Mouse (Mus musculus) intestine, embryonic 15.5 days (tissue): Measurements from ENCODE around the gene Fuca2. TPM values are rescaled to one million over a fixed set of nuclear protein-coding genes. Genes with fewer than 3 reads are reported as not detected.
"Not testable (repeated sequence)": the region's sequence is repeated elsewhere in the genome, so short reads cannot be mapped to it uniquely, and the experiment has no call there.

ENCODE experiments used
- ATAC-seq: fragments of 200-750 bp; cut with Nextera tagmentation; 2 replicates; pipeline ENCODE4 v1.8.0; 2017; ENCODE audit warnings: moderate TSS enrichment, moderate library complexity
- H3K27ac ChIP-seq: fragments of 300-500 bp; sonication (generic); 2 replicates; pipeline ENCODE4 v1.5.1; 2015; ENCODE audit warnings: mild to moderate bottlenecking, inconsistent platforms
- H3K27me3 ChIP-seq: fragments of 300-500 bp; sonication (generic); replicated peaks from 2 replicates; pipeline ENCODE4 v1.6.1; 2015; ENCODE audit warnings: inconsistent platforms
- H3K36me3 ChIP-seq: fragments of 300-500 bp; sonication (generic); 2 replicates; pipeline ENCODE4 v1.6.1; 2015; ENCODE audit warnings: inconsistent platforms
- H3K4me1 ChIP-seq: fragments of 300-500 bp; sonication (generic); replicated peaks from 2 replicates; pipeline ENCODE4 v1.6.1; 2015; ENCODE audit warnings: inconsistent platforms
- H3K4me2 ChIP-seq: fragments of 300-500 bp; sonication (generic); replicated peaks from 2 replicates; pipeline ENCODE4 v1.6.1; 2015; ENCODE audit warnings: mild to moderate bottlenecking, inconsistent platforms
- H3K4me3 ChIP-seq: fragments of 300-500 bp; sonication (generic); replicated peaks from 2 replicates; pipeline ENCODE4 v1.5.1; 2015; ENCODE audit warnings: inconsistent platforms
- H3K9ac ChIP-seq: fragments of 300-500 bp; sonication (generic); 2 replicates; pipeline ENCODE4 v1.6.1; 2015; ENCODE audit warnings: inconsistent platforms
- H3K9me3 ChIP-seq: fragments of 300-500 bp; sonication (generic); 2 replicates; pipeline ENCODE4 v1.6.1; 2016; ENCODE audit warnings: inconsistent platforms
- WGBS: fragments of 180-500 bp; shearing (Covaris S2); methylation state at CpG from one replicate; pipeline ENCODE4 v1.1.7; 2015; 5-methylcytosine and 5-hydroxymethylcytosine counted together
- polyA plus RNA-seq: library from polyadenylated mRNA; unstranded; fragments of >200 nt; fragmentation: Nextera tagmentation; extraction: Ambion mirVana; gene quantifications from 2 replicates; pipeline ENCODE4 v1.2.1, GENCODE M21; 2015

Fuca2 gene
- polyA plus RNA-seq, result 134 and 140 TPM in 2 replicates

DNA sequence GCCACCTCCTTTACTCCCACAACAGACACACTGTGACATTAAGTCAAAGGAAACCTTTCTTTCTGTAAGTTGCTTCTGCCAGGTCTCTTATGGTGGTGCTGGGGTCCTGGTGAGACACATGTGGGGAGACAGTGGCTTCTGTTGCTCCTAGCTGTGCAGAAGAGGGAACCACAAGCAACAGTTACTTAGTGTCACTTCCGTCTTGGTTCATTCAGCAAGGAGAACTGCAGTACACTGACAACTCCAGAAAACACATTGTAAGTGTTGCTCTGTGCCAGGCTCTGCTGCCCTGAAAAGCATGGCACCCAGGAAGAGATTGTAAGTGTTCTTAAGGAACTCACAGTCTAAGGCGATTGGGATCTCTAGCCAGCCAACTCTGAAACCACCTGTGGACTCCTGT lies at the start of gene Fuca2:
Gene Fuca2 (plus strand): TSS at position 210 of the 400 bp plus-strand sequence.
- Histone ChIP-seq H3K27me3 (no peaks in the 10 kb centered on the region), H3K27ac (no peak within 1 kb of the TSS), H3K36me3 (no peaks in the 10 kb centered on the region), H3K9ac (no peak within 1 kb of the TSS), H3K4me2 (peak within 1 kb of the TSS; percentile 85; the same call in 1 of the 2 replicates), H3K4me3 (no peak within 1 kb of the TSS), H3K4me1 (no peaks in the 10 kb centered on the region; the same call in none of the 2 replicates), H3K9me3 (no peaks in the 10 kb centered on the region)
- ATAC-seq, result no peak
- WGBS, result 79% methylated on average over 2 of the region's 2 CpGs

DNA sequence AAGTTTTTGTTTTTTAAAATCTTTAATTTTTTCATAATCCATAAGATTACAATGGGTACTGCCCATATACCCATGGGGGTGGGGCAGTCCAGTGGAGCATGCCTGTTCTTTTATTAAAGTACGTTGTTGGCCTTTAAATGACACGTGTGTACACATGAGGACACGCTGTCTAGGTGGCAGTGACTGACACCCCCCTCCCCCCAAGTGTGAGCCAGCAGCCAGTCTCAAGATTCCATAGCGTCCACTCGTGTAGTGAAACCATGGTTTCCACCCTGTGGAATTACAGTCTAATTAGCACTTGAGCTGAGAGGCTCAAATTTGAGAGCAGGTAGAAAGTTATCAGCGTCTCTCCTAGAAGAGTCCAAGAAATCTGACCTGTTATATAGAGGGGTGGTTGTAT lies 47.7 kb upstream of the Fuca2 start:
- WGBS, result 80% methylated on average over 6 of the region's 6 CpGs
- no peaks in the 10 kb centered on the region for H3K27me3 ChIP-seq
- ATAC-seq, result no peak

DNA sequence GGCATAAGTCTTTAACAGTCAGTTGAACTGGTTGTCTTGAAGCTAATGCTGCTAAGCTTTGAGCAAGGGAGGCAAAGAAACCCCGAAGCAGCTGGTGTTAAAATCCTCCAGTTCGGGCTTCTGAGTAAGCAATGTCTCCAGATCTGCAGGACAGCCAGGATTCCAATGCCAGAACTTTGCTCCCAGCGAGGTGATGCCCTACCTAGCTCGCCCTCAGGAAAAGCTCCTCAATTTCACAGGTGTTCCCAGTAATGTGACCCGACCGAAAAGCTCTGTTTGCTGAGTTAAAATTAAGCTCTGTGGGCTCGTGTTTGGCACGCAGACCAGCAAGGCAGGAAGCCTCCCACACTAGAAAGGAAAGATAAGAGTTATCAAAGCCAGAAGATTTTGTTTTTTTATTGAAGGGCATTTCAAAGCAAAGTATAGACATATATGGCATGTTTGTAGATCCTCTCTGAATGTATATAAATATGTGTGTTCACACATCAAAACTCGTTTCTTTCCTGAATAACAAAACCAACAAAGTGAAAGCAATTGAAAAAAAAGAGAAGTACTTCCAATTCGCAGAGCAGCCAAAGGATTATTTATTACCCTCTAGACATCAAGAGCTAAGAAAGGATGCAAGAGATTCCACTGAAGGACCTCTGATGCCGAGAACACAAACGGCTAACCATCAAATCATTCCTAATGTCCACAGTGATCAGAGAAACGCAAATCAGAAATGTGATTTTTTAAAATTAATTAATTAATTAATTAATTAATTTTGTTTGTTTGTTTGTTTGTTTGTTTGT lies 45.9 kb upstream of the Fuca2 start:
- Histone ChIP-seq H3K4me3 (no peak overlapping the region), H3K4me1 (peaks cover 2% of the 10 kb centered on the region; the same call in 1 of the 2 replicates), H3K4me2 (no peak overlapping the region), H3K9me3 (no peaks in the 10 kb centered on the region), H3K27me3 (no peaks in the 10 kb centered on the region), H3K9ac (no peak overlapping the region), H3K36me3 (no peaks in the 10 kb centered on the region), H3K27ac (no peak overlapping the region)
- no peak for ATAC-seq
- 51% methylated on average over 13 of the region's 13 CpGs for WGBS

More for the DNA sequence above, 47.7 kb upstream of the Fuca2 start:
- Histone ChIP-seq H3K27ac (no peak overlapping the region), H3K4me1 (peaks cover 10% of the 10 kb centered on the region), H3K9me3 (no peaks in the 10 kb centered on the region), H3K9ac (no peak overlapping the region), H3K4me2 (no peak overlapping the region), H3K36me3 (no peaks in the 10 kb centered on the region), H3K4me3 (no peak overlapping the region)

DNA sequence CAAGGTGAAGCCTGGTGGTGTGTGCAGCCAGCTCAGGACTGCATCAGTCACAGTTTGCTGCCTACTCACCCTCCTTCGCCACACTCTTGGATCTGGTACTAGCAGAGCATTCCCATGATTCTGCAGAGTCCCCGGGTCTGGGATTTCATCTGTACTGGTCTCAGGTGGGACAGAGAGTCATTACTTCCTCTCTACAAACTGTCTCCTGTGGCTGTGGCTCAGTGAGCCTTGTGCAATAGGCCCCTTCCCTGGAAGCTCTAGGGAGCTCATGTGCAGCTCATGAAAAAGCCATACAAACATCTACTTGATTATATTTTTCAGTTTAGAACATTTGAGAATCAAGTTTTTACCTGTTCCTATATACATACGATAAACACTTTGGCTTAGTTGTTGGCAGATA lies 35.0 kb upstream of the Fuca2 start:
- not testable (repeated sequence) for H3K4me1 ChIP-seq, ATAC-seq, H3K36me3 ChIP-seq, H3K9me3 ChIP-seq, H3K9ac ChIP-seq, H3K27me3 ChIP-seq, H3K4me3 ChIP-seq, H3K4me2 ChIP-seq, H3K27ac ChIP-seq
- 85% methylated on average over 3 of the region's 3 CpGs for WGBS

DNA sequence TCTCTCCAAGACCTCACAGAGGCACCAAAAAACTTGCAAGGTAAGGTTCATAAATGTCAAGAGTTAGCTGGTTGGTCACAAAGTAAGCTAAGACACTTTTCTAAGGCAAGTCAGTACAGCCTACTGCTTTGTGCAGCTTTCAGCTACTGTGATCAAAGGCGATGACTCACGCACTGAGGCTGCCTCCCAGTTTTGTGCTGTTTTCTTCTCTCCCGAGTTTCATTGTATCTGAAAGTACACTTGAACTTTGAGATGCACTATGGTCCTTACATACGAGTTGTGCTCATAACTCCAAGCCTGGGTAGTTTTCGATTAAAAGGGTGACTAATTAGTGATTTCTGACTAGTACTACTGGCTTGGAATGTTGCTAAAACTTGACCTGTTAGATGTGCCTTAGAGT lies 32.4 kb upstream of the Fuca2 start:
- Histone ChIP-seq H3K27me3 (no peaks in the 10 kb centered on the region), H3K4me2 (no peak overlapping the region), H3K36me3 (no peaks in the 10 kb centered on the region), H3K9me3 (no peaks in the 10 kb centered on the region), H3K27ac (no peak overlapping the region), H3K9ac (no peak overlapping the region), H3K4me3 (no peak overlapping the region), H3K4me1 (no peaks in the 10 kb centered on the region)
- WGBS, result 57% methylated on average over 5 of the region's 5 CpGs
- peak; percentile 84 for ATAC-seq

DNA sequence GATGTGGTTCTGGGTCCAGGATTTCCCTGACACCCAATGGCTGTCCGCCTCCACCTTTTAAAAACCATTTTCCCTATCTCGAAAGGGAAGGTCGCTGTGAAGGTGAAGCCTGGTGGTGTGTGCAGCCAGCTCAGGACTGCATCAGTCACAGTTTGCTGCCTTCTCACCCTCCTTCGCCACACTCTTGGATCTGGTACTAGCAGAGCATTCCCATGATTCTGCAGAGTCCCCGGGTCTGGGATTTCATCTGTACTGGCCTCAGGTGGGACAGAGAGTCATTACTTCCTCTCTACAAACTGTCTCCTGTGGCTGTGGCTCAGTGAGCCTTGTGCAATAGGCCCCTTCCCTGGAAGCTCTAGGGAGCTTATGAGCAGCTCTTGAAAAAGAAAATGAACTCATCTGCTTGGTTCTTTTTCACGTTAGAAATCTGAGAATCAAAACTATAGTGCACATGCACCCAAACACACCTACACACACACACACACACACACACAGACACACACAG lies 31.3 kb upstream of the Fuca2 start:
- not testable (repeated sequence) for H3K9ac ChIP-seq, H3K9me3 ChIP-seq, H3K27ac ChIP-seq, H3K27me3 ChIP-seq, H3K36me3 ChIP-seq, H3K4me2 ChIP-seq, H3K4me3 ChIP-seq, ATAC-seq, H3K4me1 ChIP-seq
- WGBS, result 74% methylated on average over 6 of the region's 6 CpGs

DNA sequence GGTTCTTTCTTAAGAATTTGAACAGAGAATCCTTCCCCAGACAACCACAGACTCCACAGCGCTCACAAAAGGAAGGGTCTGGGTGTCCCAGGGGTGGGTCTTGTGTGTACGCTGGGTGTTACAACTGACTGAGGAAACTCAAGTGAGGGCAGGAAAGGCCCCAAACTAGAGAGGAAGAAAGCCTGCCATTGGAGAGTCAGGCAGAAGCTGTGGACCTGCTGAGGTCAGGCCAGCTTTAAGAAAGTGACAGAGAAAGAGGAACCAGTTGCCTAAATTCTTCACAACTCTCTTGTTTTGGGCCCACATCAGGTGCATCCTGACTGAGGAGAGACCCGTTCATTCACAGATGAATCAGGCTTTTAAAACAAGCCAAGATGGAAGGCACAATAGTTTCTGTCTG lies 29.1 kb upstream of the Fuca2 start:
- Histone ChIP-seq H3K27ac (no peak overlapping the region), H3K9ac (no peak overlapping the region), H3K27me3 (no peaks in the 10 kb centered on the region), H3K36me3 (no peaks in the 10 kb centered on the region), H3K4me3 (no peak overlapping the region), H3K4me1 (peaks cover 15% of the 10 kb centered on the region; the same call in 1 of the 2 replicates), H3K9me3 (no peaks in the 10 kb centered on the region), H3K4me2 (no peak overlapping the region)
- ATAC-seq, result no peak
- 93% methylated on average over 3 of the region's 3 CpGs for WGBS

DNA sequence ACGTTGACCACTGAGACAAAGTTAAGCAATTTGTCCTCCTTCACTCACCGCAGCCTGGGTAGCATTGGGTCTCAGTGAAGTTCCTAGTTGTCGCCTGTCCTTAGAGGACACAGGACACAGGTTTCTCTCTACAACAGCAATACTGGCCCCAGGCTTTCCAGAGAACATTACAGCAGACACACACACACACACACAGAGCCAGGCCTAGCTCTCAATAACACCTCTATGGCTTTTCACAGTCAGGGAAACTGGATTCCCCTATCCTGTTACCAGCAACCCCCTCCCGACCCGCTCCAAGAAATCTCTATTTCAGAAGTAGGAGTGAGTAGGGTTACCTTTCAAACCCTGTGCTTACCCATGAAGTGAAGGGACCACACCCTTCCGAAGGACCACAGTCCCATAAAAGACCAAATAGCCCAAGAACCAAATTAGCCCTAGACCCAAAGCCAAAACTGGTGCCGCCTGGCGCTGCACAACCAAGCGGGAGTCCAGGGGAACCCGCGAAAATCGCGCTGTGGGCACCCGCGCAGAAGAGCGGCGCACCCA lies 26.0 kb upstream of the Fuca2 start:
- Histone ChIP-seq H3K27me3 (no peaks in the 10 kb centered on the region), H3K4me3 (peak overlapping the region; percentile 73), H3K4me2 (peak overlapping the region; percentile 98), H3K4me1 (peaks cover 15% of the 10 kb centered on the region; the same call in 1 of the 2 replicates), H3K27ac (no peak overlapping the region), H3K9me3 (no peaks in the 10 kb centered on the region), H3K9ac (peak overlapping the region; percentile 76), H3K36me3 (no peaks in the 10 kb centered on the region)
- WGBS, result 14% methylated on average over 17 of the region's 17 CpGs
- peak; percentile 1; the same call in 1 of the 2 replicates for ATAC-seq

DNA sequence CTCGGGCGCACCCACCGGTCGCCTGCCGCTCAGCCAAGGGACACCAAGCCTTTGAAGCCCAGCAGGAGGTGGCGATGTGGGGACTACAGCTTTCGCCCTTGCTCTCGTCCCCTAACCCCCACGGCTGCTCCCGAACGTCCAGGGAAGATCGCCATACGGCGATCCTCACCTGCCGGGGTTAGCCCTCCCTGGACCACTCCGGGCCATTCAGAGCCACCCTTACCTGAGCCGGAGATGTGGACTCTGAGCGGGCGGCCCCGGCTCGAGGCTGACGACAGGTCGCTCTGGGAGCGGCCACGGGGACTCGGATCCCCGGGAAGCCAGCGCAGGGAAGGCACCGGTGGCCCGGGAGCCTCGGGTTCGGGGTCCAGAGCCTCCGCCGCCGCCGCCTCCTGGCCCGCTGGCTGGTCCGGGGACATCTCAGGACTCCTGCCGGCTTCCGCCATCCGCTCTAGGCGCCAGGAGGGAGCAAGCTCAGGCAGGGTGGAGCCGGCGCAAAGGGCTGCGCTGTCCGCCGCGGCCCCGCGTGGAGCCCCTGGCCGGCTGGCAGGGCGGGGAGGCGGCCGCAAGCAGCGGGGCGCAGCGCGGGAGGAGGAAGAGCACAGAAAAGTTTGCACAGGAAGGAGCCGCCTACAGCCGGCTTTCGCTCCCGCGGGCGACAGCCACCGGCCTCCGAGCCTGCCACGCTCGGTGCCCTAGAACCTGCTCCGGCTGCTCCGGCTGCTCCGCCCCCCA lies 25.3 kb upstream of the Fuca2 start, which contains the start of gene Phactr2:
Gene Phactr2 (minus strand): TSS at position 580 of the 735 bp plus-strand sequence.
- Histone ChIP-seq H3K9me3 (no peaks in the 10 kb centered on the region), H3K27me3 (no peaks in the 10 kb centered on the region), H3K9ac (peak within 1 kb of the TSS; percentile 76), H3K4me1 (peaks cover 15% of the 10 kb centered on the region; the same call in 1 of the 2 replicates), H3K4me3 (peak within 1 kb of the TSS; percentile 73), H3K36me3 (no peaks in the 10 kb centered on the region), H3K27ac (peak within 1 kb of the TSS; percentile 74), H3K4me2 (peak within 1 kb of the TSS; percentile 98)
- peak; percentile 89 for ATAC-seq
- under 1% methylated on average over 63 of the region's 71 CpGs for WGBS

DNA sequence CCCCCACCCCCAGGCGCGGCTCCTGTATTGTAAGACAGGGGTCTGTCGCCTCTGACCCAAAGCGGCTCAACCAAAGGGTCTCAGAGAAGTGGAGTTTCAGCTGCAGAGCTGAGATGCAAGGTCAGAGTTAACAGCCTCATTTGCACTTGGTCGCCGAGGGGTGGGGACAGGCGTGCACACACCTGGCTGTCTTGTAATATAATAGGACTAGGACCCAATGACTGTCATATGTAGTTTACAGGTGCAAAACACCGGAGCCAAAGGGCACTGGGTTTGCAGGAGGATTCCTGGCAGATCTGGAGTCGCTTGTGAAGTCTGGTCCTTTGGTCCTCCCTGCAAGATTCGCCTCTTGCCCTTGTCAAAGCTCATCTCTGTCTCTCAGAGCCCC lies 24.8 kb upstream of the Fuca2 start:
- Histone ChIP-seq H3K9ac (peak overlapping the region; percentile 76), H3K4me1 (peaks cover 15% of the 10 kb centered on the region; the same call in 1 of the 2 replicates), H3K27me3 (no peaks in the 10 kb centered on the region), H3K4me2 (peak overlapping the region; percentile 98), H3K27ac (peak overlapping the region; percentile 74), H3K36me3 (no peaks in the 10 kb centered on the region), H3K4me3 (peak overlapping the region; percentile 73), H3K9me3 (no peaks in the 10 kb centered on the region)
- 4% methylated on average over 10 of the region's 10 CpGs for WGBS
- peak; percentile 83 for ATAC-seq

DNA sequence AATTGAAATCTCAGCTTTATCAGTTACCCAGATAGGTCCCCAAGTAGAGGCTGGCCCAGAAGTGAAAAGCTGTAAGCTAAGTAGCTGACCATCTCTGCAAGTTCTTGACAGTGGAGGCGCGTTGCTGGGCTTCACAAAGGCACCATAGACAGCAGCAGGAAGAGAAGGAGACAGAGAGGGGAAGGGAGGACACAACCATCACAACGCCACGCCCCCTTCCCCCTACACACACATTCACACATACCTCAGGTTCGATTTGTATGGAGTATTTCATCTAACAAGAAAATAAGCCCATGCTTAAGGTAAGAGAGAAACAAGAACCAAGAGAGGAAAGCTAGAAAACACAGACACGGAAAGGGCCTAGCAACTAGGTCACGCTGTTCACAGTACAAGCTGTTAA lies 24.2 kb upstream of the Fuca2 start:
- Histone ChIP-seq H3K4me2 (peak overlapping the region; percentile 98), H3K27me3 (no peaks in the 10 kb centered on the region), H3K9ac (no peak overlapping the region), H3K4me3 (no peak overlapping the region; the same call in 1 of the 2 replicates), H3K9me3 (no peaks in the 10 kb centered on the region), H3K36me3 (no peaks in the 10 kb centered on the region), H3K4me1 (peaks cover 15% of the 10 kb centered on the region; the same call in 1 of the 2 replicates), H3K27ac (no peak overlapping the region)
- WGBS, result 40% methylated on average over 7 of the region's 7 CpGs
- no peak for ATAC-seq

DNA sequence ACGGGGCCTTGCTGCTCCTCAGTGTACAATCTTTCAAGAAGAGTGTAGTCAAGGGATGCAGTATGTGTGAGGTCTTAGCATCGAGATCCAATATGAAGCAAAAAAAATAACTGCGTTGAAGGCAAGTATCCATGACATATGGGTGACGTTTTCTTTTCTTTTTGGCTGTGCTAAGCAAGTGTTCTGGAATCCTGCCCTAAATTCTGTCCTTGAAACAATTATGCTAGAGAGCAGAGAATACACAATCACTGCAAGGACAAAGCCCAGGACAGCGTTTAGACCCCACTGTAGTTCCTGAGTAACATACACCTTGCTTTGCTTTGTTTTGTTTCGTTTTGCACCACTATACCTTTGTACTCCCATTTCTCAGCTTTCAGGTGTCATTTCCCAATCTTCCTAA lies 20.0 kb upstream of the Fuca2 start:
- Histone ChIP-seq H3K4me1 (peaks cover 8% of the 10 kb centered on the region; the same call in 1 of the 2 replicates), H3K27me3 (no peaks in the 10 kb centered on the region), H3K4me3 (no peak overlapping the region), H3K4me2 (no peak overlapping the region), H3K36me3 (no peaks in the 10 kb centered on the region), H3K9me3 (no peaks in the 10 kb centered on the region), H3K9ac (no peak overlapping the region), H3K27ac (no peak overlapping the region)
- no peak for ATAC-seq
- 79% methylated on average over 6 of the region's 6 CpGs for WGBS
